Mouse (Mus musculus): Measurements from ENCODE around the gene Zbtb4. TPM values are rescaled to one million over a fixed set of nuclear protein-coding genes. Genes with fewer than 3 reads are reported as not detected.

Gene Zbtb4
- polyA plus RNA-seq, 1 experiment from 2014 or later = 1.6 TPM

GRCm38 (mm10) chr11:69766872-69767624 lies 1.3 kb downstream of the Zbtb4 start:
- peak overlapping the region; percentile 79 for H3K4me2 ChIP-seq
- no peaks in the 10 kb centered on the region for H3K27me3 ChIP-seq
- no peaks in the 10 kb centered on the region for H3K36me3 ChIP-seq (ENCODE audit: poor library complexity, severe bottlenecking)
- no peaks in the 10 kb centered on the region for H3K9me3 ChIP-seq (replicated peaks)
- H3K4me3 ChIP-seq = peak overlapping the region; percentile 86
- WGBS = 76% methylated on average over 13 of the region's 13 CpGs
- ATAC-seq = peak; percentile 23; the same call in 1 of the 2 replicates
- H3K27ac ChIP-seq = peak overlapping the region; percentile 10; the same call in 1 of the 2 replicates
- peak overlapping the region; percentile 96 for H3K9ac ChIP-seq
- H3K4me1 ChIP-seq = peaks cover 20% of the 10 kb centered on the region

- Histone ChIP-seq H3K4me3 (0 out of 2 replicates have a peak overlapping the region, but pooled peaks have one; percentile 0), H3K9ac (peak overlapping the region; percentile 96; the same call in 1 of the 2 replicates)
Observed at GRCm38 (mm10) chr11:69767625-69767909, 1.9 kb downstream of the Zbtb4 start.

DNA sequence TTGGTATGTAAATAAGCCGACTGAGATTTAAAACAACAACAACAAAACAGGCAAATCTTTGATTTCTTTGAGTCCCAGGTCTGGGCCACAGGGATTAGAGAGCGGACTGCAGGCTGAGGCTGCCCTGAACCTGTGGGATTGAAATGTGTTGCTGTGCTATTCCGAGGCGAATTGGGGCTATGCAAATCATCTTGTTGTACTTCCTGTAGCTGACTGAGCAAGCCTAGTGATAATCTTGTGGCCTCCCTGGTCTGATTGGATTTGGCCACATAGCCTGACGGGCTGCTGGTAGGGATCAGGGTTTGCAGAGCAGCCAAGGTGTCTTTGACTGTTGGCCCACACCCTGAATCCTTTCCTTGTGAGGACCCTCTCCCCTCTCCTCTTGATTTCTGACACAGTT lies 9.2 kb downstream of the Zbtb4 start:
- Histone ChIP-seq H3K27me3 (0 out of 2 replicates have a peak, but pooled peaks cover 2% of the 10 kb centered on the region), H3K27ac (no peak overlapping the region), H3K4me1 (peaks cover 6% of the 10 kb centered on the region), H3K36me3 (ENCODE audit: poor library complexity, severe bottlenecking) (peaks cover 15% of the 10 kb centered on the region; the same call in 1 of the 2 replicates), H3K4me3 (no peak overlapping the region), H3K9me3 (replicated peaks) (no peaks in the 10 kb centered on the region), H3K9ac (no peak overlapping the region), H3K4me2 (no peak overlapping the region)
- WGBS = 56% methylated on average over 5 of the region's 5 CpGs
- no peak for ATAC-seq

More at GRCm38 (mm10) chr11:69767625-69767909, 1.9 kb downstream of the Zbtb4 start:
- peaks cover 20% of the 10 kb centered on the region for H3K4me1 ChIP-seq
- H3K27ac ChIP-seq = no peak overlapping the region
- no peaks in the 10 kb centered on the region for H3K36me3 ChIP-seq (ENCODE audit: poor library complexity, severe bottlenecking)
- no peaks in the 10 kb centered on the region for H3K9me3 ChIP-seq (replicated peaks)
- 68% methylated on average over 4 of the region's 4 CpGs for WGBS
- H3K4me2 ChIP-seq = peak overlapping the region; percentile 79
- no peaks in the 10 kb centered on the region for H3K27me3 ChIP-seq
- ATAC-seq = no peak

DNA sequence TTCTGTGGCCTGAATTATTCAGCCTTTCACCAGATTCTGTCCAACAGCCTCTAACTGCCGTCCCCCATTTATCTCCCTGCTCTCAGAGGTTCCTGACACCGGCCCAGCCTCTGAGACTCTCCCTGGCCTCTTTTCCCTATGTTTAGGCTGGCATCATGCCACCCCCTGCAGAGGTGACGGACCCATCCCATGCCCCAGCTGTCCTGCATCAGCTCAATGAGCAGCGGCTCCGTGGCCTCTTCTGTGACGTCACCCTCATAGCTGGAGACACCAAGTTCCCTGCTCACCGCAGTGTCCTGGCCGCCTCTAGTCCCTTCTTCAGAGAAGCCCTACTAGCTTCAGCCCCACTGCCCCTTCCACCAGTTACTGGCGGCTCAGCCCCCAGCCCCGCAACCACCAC lies 10.0 kb downstream of the Zbtb4 start:
- Histone ChIP-seq H3K9ac (no peak overlapping the region), H3K9me3 (replicated peaks) (no peaks in the 10 kb centered on the region), H3K36me3 (ENCODE audit: poor library complexity, severe bottlenecking) (peaks cover 15% of the 10 kb centered on the region; the same call in 1 of the 2 replicates), H3K27ac (no peak overlapping the region), H3K27me3 (0 out of 2 replicates have a peak, but pooled peaks cover 2% of the 10 kb centered on the region), H3K4me1 (peaks cover 6% of the 10 kb centered on the region), H3K4me2 (no peak overlapping the region), H3K4me3 (no peak overlapping the region)
- 76% methylated on average over 10 of the region's 10 CpGs for WGBS
- no peak for ATAC-seq

DNA sequence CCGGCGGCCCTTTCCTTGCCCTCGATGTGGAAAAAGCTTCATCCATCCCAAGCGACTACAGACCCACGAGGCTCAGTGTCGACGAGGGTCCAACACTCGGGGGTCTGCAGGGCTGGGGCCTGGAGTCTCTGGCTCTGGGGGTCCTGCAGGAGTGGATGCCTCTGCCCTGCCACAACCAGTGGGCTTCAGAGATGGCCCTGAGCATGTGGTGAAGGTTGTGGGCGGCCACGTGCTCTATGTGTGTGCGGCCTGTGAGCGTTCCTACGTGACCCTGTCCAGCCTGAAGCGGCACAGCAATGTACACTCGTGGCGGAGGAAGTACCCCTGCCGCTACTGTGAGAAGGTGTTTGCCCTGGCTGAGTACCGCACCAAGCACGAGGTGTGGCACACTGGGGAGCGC lies 10.8 kb downstream of the Zbtb4 start:
- 88% methylated on average over 20 of the region's 20 CpGs for WGBS
- 0 out of 2 replicates have a peak, but pooled peaks cover 2% of the 10 kb centered on the region for H3K27me3 ChIP-seq
- ATAC-seq = no peak
- peaks cover 15% of the 10 kb centered on the region; the same call in 1 of the 2 replicates for H3K36me3 ChIP-seq (ENCODE audit: poor library complexity, severe bottlenecking)
- H3K9me3 ChIP-seq (replicated peaks) = no peaks in the 10 kb centered on the region
- H3K4me3 ChIP-seq = no peak overlapping the region
- no peak overlapping the region; the same call in 1 of the 2 replicates for H3K9ac ChIP-seq
- H3K27ac ChIP-seq = no peak overlapping the region
- H3K4me2 ChIP-seq = no peak overlapping the region
- H3K4me1 ChIP-seq = peaks cover 6% of the 10 kb centered on the region

DNA sequence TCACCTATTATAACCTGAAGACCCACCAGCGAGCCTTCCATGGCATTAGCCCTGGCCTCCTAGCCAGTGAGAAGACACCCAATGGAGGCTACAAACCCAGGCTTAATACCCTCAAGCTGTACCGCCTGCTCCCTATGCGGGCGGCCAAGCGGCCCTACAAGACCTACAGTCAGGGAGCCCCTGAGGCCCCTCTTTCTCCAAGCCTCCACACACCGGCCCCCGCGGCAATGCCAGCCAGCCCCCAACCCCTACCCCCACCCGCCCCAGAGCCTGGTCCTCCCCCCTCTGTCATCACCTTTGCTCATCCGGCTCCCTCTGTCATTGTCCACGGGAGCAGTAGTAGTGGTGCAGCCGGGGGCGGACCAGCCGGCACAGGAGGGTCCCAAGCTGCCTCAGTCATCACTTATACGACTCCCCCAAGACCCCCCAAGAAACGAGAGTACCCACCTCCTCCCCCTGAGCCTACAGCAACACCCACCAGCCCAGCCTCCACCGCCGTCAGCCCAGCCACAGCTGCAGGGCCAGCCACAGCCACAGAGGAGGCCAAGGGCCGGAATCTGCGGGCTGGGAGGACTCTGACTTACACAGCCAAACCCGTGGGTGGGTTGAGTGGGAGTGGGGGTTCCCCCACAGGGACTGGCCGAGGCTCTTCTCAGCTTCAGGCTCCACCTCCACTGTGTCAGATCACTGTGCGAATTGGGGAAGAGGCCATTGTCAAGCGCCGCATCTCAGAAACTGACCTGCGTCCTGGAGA lies 12.0 kb downstream of the Zbtb4 start:
- no peak for ATAC-seq

DNA sequence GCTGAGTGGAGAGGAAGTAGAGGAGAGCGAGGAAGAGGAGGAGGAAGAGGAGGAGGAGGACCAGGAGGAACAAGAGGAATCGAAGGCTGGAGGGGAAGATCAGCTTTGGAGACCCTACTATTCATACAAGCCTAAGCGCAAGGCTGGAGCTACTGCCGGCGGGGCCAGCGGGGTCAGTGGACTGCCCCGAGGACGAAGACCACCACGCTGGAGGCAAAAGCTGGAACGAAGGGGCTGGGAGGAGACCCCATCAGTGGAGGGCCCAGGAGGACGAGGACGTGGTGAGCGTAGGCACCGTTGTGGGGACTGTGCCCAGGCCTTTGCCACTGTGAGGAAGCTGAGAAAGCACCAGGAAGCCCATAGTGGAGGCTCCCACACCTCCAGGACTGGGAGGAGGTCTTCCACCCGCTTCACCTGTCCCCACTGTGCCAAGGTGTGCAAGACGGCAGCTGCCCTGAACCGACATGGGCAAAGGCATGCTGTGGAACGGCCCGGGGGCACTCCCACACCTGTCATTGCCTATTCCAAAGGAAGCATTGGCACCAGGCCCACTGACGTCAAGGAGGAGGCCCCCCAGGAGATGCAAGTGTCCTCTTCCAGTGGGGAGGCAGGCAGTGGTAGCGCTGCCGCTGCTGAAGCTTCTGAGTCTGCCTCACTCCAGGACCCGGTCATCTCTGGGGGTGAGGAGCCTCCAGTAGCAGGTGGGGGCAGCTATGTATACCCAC lies 12.7 kb downstream of the Zbtb4 start:
- no peak overlapping the region for H3K4me2 ChIP-seq
- no peak for ATAC-seq
- H3K36me3 ChIP-seq (ENCODE audit: poor library complexity, severe bottlenecking) = peaks cover 15% of the 10 kb centered on the region; the same call in 1 of the 2 replicates
- no peak overlapping the region for H3K27ac ChIP-seq
- 74% methylated on average over 23 of the region's 23 CpGs for WGBS
- no peaks in the 10 kb centered on the region for H3K9me3 ChIP-seq (replicated peaks)
- peaks cover 6% of the 10 kb centered on the region for H3K4me1 ChIP-seq
- H3K27me3 ChIP-seq = 0 out of 2 replicates have a peak, but pooled peaks cover 9% of the 10 kb centered on the region
- no peak overlapping the region for H3K9ac ChIP-seq
- H3K4me3 ChIP-seq = no peak overlapping the region

More for the DNA sequence above, 12.0 kb downstream of the Zbtb4 start:
- Histone ChIP-seq H3K9ac (no peak overlapping the region), H3K4me3 (no peak overlapping the region), H3K27ac (no peak overlapping the region), H3K9me3 (replicated peaks) (no peaks in the 10 kb centered on the region), H3K36me3 (ENCODE audit: poor library complexity, severe bottlenecking) (peaks cover 15% of the 10 kb centered on the region; the same call in 1 of the 2 replicates), H3K27me3 (0 out of 2 replicates have a peak, but pooled peaks cover 9% of the 10 kb centered on the region), H3K4me2 (no peak overlapping the region), H3K4me1 (peaks cover 6% of the 10 kb centered on the region)
- 70% methylated on average over 26 of the region's 26 CpGs for WGBS

GRCm38 (mm10) chr11:69778985-69779384 lies 13.3 kb downstream of the Zbtb4 start:
- WGBS = 50% methylated on average over 7 of the region's 7 CpGs

DNA sequence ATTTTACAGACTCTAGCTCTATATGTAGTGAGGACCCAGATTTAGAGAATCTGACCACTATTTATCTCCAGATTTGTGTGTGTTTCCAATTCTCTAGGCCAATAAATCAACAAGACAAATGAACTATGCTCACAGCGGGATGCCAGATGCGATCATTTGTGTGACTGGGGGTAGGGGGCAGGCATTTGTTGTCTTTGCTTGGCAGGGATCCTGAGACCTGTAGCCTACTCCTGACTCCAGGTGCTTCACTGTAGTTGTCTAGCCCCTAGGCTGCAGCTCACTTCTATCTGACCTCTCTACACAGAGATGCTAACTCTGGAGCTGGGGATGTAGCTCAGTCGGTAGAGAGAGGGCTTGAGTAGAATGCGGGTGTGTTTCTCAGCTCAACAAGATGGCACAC lies 16.1 kb downstream of the Zbtb4 start:
- H3K27ac ChIP-seq = no peak overlapping the region
- peaks cover 6% of the 10 kb centered on the region for H3K4me1 ChIP-seq
- H3K4me2 ChIP-seq = no peak overlapping the region
- WGBS = 47% methylated on average over 4 of the region's 4 CpGs
- no peak for ATAC-seq
- H3K4me3 ChIP-seq = no peak overlapping the region
- H3K9ac ChIP-seq = no peak overlapping the region
- 0 out of 2 replicates have a peak, but pooled peaks cover 9% of the 10 kb centered on the region for H3K27me3 ChIP-seq
- 0 out of 2 replicates have a peak, but pooled peaks cover 4% of the 10 kb centered on the region for H3K36me3 ChIP-seq (ENCODE audit: poor library complexity, severe bottlenecking)
- H3K9me3 ChIP-seq (replicated peaks) = no peaks in the 10 kb centered on the region

More at GRCm38 (mm10) chr11:69778985-69779384, 13.3 kb downstream of the Zbtb4 start:
- Histone ChIP-seq H3K27ac (no peak overlapping the region), H3K4me1 (peaks cover 6% of the 10 kb centered on the region), H3K9me3 (replicated peaks) (no peaks in the 10 kb centered on the region), H3K27me3 (0 out of 2 replicates have a peak, but pooled peaks cover 9% of the 10 kb centered on the region), H3K4me2 (no peak overlapping the region), H3K36me3 (ENCODE audit: poor library complexity, severe bottlenecking) (peaks cover 15% of the 10 kb centered on the region; the same call in 1 of the 2 replicates), H3K9ac (no peak overlapping the region), H3K4me3 (no peak overlapping the region)
- no peak for ATAC-seq

GRCm38 (mm10) chr11:69784793-69785272 lies 19.1 kb downstream of the Zbtb4 start:
- Histone ChIP-seq H3K4me2 (no peak overlapping the region), H3K27ac (no peak overlapping the region), H3K4me3 (no peak overlapping the region), H3K4me1 (no peaks in the 10 kb centered on the region), H3K9me3 (replicated peaks) (no peaks in the 10 kb centered on the region), H3K9ac (no peak overlapping the region), H3K27me3 (0 out of 2 replicates have a peak, but pooled peaks cover 7% of the 10 kb centered on the region), H3K36me3 (ENCODE audit: poor library complexity, severe bottlenecking) (no peaks in the 10 kb centered on the region)
- no peak for ATAC-seq
- WGBS = 57% methylated on average over 15 of the region's 15 CpGs

DNA sequence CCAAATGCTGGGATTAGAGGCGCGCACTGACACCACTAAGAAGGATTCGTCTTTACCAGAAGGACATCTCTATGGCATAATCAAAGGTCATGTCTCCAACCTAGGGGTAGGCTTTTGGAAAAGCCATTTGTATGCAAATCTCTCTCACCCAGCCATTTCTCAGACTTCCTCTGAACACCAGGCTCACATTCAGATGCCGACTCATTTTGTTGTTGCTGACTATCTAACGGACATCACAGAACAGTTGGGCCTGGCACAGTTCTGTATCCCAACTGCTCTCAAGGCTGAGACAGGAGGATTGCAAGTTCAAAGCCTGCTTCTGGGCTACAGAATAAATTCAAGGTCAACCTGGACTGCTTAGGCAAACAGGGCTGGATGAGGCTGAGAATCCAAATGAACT lies 21.6 kb downstream of the Zbtb4 start:
- ATAC-seq = no peak
- Histone ChIP-seq H3K27me3 (peaks cover 3% of the 10 kb centered on the region; the same call in 1 of the 2 replicates), H3K4me2 (no peak overlapping the region), H3K4me1 (no peaks in the 10 kb centered on the region), H3K36me3 (ENCODE audit: poor library complexity, severe bottlenecking) (no peaks in the 10 kb centered on the region), H3K27ac (no peak overlapping the region), H3K4me3 (no peak overlapping the region), H3K9ac (no peak overlapping the region), H3K9me3 (replicated peaks) (no peaks in the 10 kb centered on the region)
- 87% methylated on average over 5 of the region's 5 CpGs for WGBS
